Mouse (Mus musculus) colon, adult 2 months (tissue): ENCODE data around the gene A730046J19Rik. TPM values are rescaled to one million over a fixed set of nuclear protein-coding genes. Genes with fewer than 3 reads are reported as not detected.

Experiments used
- polyA plus RNA-seq: library from polyadenylated mRNA; depleted of rRNA; stranded (reverse); fragments of >200 nt; gene quantifications from 2 replicates; pipeline ENCODE4 v1.2.3, GENCODE M21; 2012; rRNA removed

A730046J19Rik gene
- not detected in 2 replicates for polyA plus RNA-seq

GRCm38 (mm10) chrX:144153523-144153922, at the start of gene A730046J19Rik:
TSS of gene A730046J19Rik (plus strand) at chrX:144153695.

Other genes starting within 250 kb of the A730046J19Rik start
- gene Dcx, start 220.4 kb upstream of the A730046J19Rik start, polyA plus RNA-seq, result 0.02 TPM in 1 of 2 replicates, not detected in the other
- gene Alg13, start 164.1 kb downstream of the A730046J19Rik start, polyA plus RNA-seq, result 3.2 and 4.5 TPM in 2 replicates